Comparison of ENCODE assay signal across 8 mouse cellular contexts in genomic region chr8:109778280-109778977, GRCm38 (mm10). TPM values are rescaled to one million over a fixed set of nuclear protein-coding genes. Genes with fewer than 3 reads are reported as not detected.
DNase-seq lines count a peak whose midpoint lies in the region; ATAC-seq and TF ChIP-seq lines count a peak whose summit lies in the region.

Ap1g1 (plus strand) TSS chr8:109778554.

- in situ Hi-C loops in ES-E14 (cut with MboI; ENCODE audit: low sequenced_read_pairs in 2 of 2, unreplicated experiment in 2 of 2): no loop called here

- H3K4me2 ChIP-seq in forebrain, embryonic 15.5 days (replicated peaks): peak within 1 kb of the TSS; percentile 95

- TF ChIP-seq POLR2A in lung, adult 2 months (IDR thresholded peaks at IDR 0.05; ENCODE audit: borderline replicate concordance, extremely low read depth, low read depth, low read length): peak; percentile 57; the same call in 1 of the 2 replicates

- peaks cover 7% of the 10 kb centered on the region; the same call in 1 of the 2 replicates for H3K27me3 ChIP-seq in forebrain, embryonic 15.5 days

- peak within 1 kb of the TSS; percentile 82 to 100 for H3K4me3 ChIP-seq in ES-E14 (ENCODE audit: insufficient read depth in 1 of 2, low read depth in 1 of 2, low read length in 2 of 2, poor library complexity in 1 of 2, severe bottlenecking in 1 of 2)
- peak within 1 kb of the TSS; percentile 83 for H3K4me3 ChIP-seq in forebrain, embryonic 15.5 days
- H3K4me3 ChIP-seq in lung, adult 2 months (replicated peaks; ENCODE audit: extremely low read depth, low read depth, low read length): peak within 1 kb of the TSS; percentile 85

- ATAC-seq in forebrain, embryonic 15.5 days (replicated peaks): peak; percentile 100
- peak; percentile 98 for ATAC-seq in neutrophil, adult 5-6 weeks (ENCODE audit: extremely low read depth, insufficient number of reproducible peaks, low FRiP score, poor library complexity, severe bottlenecking)

- H3K9ac ChIP-seq in ES-E14 (ENCODE audit: insufficient read depth, low read depth, low read length, poor library complexity, severe bottlenecking): peak within 1 kb of the TSS; percentile 99
- H3K9ac ChIP-seq in forebrain, embryonic 15.5 days (replicated peaks): peak within 1 kb of the TSS; percentile 89

- intact Hi-C loops in heart, postnatal 25 days (cut with DNase I): loop anchor here (5.0 kb wide), 5 partner anchors 39 to 211 kb away; partner anchors contain the start of genes Dhodh, Dhx38, Ist1 and Phlpp2

- no peaks in the 10 kb centered on the region for H3K36me3 ChIP-seq in ES-E14 (ENCODE audit: control insufficient read depth, insufficient read depth, low read length, poor library complexity, severe bottlenecking)
- no peaks in the 10 kb centered on the region for H3K36me3 ChIP-seq in forebrain, embryonic 15.5 days

- H3K9me3 ChIP-seq in ES-E14 (ENCODE audit: control insufficient read depth, insufficient read depth, low read depth, low read length): no peaks in the 10 kb centered on the region
- H3K9me3 ChIP-seq in forebrain, embryonic 15.5 days: no peaks in the 10 kb centered on the region

- 0% methylated on average over 59 of the region's 64 CpGs for WGBS in forebrain, embryonic 15.5 days
- under 1% methylated on average over 64 of the region's 64 CpGs for WGBS in lung, adult 2 months

- TF ChIP-seq CTCF in lung, adult 2 months (IDR thresholded peaks at IDR 0.05; ENCODE audit: insufficient read depth, low read length): no peak

- peak; percentile 97 for DNase-seq in ES-E14 (ENCODE audit: low read depth, low spot score)
- DNase-seq in cerebellum, adult 11-12 months: peak; percentile 98
- DNase-seq in heart, postnatal 25 days (ENCODE audit: low spot score): peak; percentile 92
- DNase-seq in layer of hippocampus, adult 18-20 months (ENCODE audit: low spot score in 2 of 2): peak; percentile 96 to 97
- peak; percentile 94 for DNase-seq in lung, adult 2 months
- DNase-seq in thymus, adult 18-20 months: peak; percentile 95 to 96

- peaks cover 0 to 5% of the 10 kb centered on the region in 2 experiments; a peak in 1 of 4 replicates for H3K4me1 ChIP-seq in ES-E14 (ENCODE audit: control insufficient read depth in 2 of 2, insufficient read depth in 2 of 2, low read length in 2 of 2, poor library complexity in 1 of 2)
- H3K4me1 ChIP-seq in forebrain, embryonic 15.5 days: peaks cover 29% of the 10 kb centered on the region
- peaks cover 10% of the 10 kb centered on the region for H3K4me1 ChIP-seq in lung, adult 2 months (ENCODE audit: control insufficient read depth, insufficient read depth, low read length)

- peak within 1 kb of the TSS; percentile 89 for H3K27ac ChIP-seq in ES-E14 (ENCODE audit: insufficient read depth, low read depth, low read length, poor library complexity, severe bottlenecking)
- H3K27ac ChIP-seq in forebrain, embryonic 15.5 days (replicated peaks): peak within 1 kb of the TSS; percentile 99

TF ChIP-seq in ES-E14, 5 proteins besides CTCF, POLR2A, EP300 and RAD21:
- TF ChIP-seq ZNF384 (IDR thresholded peaks at IDR 0.05; ENCODE audit: low read depth, low read length) (peak; percentile 93), CHD2 (IDR thresholded peaks at IDR 0.05; ENCODE audit: low read depth, low read length) (peak; percentile 74), HCFC1 (IDR thresholded peaks at IDR 0.05; ENCODE audit: borderline replicate concordance, insufficient read depth, low read length) (peak; percentile 91), MAFK (IDR thresholded peaks at IDR 0.05; ENCODE audit: insufficient read depth, low read depth, low read length) (peak; percentile 90), ZC3H11A (IDR thresholded peaks at IDR 0.05; ENCODE audit: borderline replicate concordance, low read depth, low read length) (no peak)

RNA-seq across cellular contexts. Expression of gene Ap1g1, which starts in this region (rescaled TPM):
- total RNA-seq in ES-E14 (2012; rRNA removed): 31.3 and 51.4 TPM in 2 replicates
- 50.4 and 51.8 TPM in 2 replicates for polyA plus RNA-seq in forebrain, embryonic 15.5 days (2015; fragmentation: Nextera tagmentation; extraction: Ambion mirVana)
- 10 to 100 TPM; 38.0 to 41.4 TPM for total RNA-seq in heart, postnatal 25 days (2021)
- total RNA-seq in layer of hippocampus, adult 18-20 months (2021): 10 to 100 TPM; 80.6 to 84.1 TPM
- polyA plus RNA-seq in lung, adult 2 months (2012; rRNA removed): 25.0 and 38.2 TPM in 2 replicates
- total RNA-seq in neutrophil, adult 5-6 weeks (2017): 106 and 107 TPM in 2 replicates

Comparison
In these comparisons a context has a peak if more than half of its experiments do, and no peak if none do; other contexts are left out.
1. Peak in every context shown above with its lines: DNase-seq, ATAC-seq, H3K4me3 ChIP-seq and H3K27ac ChIP-seq.